Mouse (Mus musculus) frontal cortex, adult (tissue): Measurements from ENCODE around the gene Gpnmb.

Experiments
- ATAC-seq: cut with Nextera tagmentation; 2 replicates; pipeline ENCODE4 v1.9.2; 2017; ENCODE audit warnings: mild to moderate bottlenecking, moderate library complexity, mixed read lengths; ENCODE audit not compliant: low TSS enrichment

Gene Gpnmb

GRCm38 (mm10) chr6:49036275-49037267, at the start of gene Gpnmb:
TSS of gene Gpnmb (plus strand) at chr6:49036546.
- no peak for ATAC-seq

- ATAC-seq = no peak
Measured at GRCm38 (mm10) chr6:48989971-48990370, 46.4 kb upstream of the Gpnmb start.

- ATAC-seq = no peak
Measured at GRCm38 (mm10) chr6:48991991-48992390, 44.4 kb upstream of the Gpnmb start.

- ATAC-seq = no peak
Measured at GRCm38 (mm10) chr6:48998186-48998585, 38.2 kb upstream of the Gpnmb start.

- no peak for ATAC-seq
Measured at GRCm38 (mm10) chr6:48998796-48999195, 37.5 kb upstream of the Gpnmb start.

GRCm38 (mm10) chr6:49003381-49003780, 33.0 kb upstream of the Gpnmb start:
- peak; percentile 82 for ATAC-seq

GRCm38 (mm10) chr6:49007981-49008380, 28.4 kb upstream of the Gpnmb start:
- ATAC-seq = peak; percentile 95

- peak; percentile 64; the same call in 1 of the 2 replicates for ATAC-seq
Measured at GRCm38 (mm10) chr6:49008420-49009160, 27.8 kb upstream of the Gpnmb start.

GRCm38 (mm10) chr6:49009161-49009555, 27.2 kb upstream of the Gpnmb start:
- ATAC-seq = no peak

GRCm38 (mm10) chr6:49009665-49010064, 26.7 kb upstream of the Gpnmb start:
- ATAC-seq = no peak

- no peak for ATAC-seq
Measured at GRCm38 (mm10) chr6:49011191-49011590, 25.2 kb upstream of the Gpnmb start.

GRCm38 (mm10) chr6:49013023-49013422, 23.3 kb upstream of the Gpnmb start:
- ATAC-seq = no peak

- no peak for ATAC-seq
Measured at GRCm38 (mm10) chr6:49013458-49013857, 22.9 kb upstream of the Gpnmb start.

GRCm38 (mm10) chr6:49017150-49017549, 19.2 kb upstream of the Gpnmb start:
- ATAC-seq = no peak

- no peak for ATAC-seq
Measured at GRCm38 (mm10) chr6:49019341-49019740, 17.0 kb upstream of the Gpnmb start.

- peak; percentile 84 for ATAC-seq
Measured at GRCm38 (mm10) chr6:49021141-49022012, 15.0 kb upstream of the Gpnmb start.

GRCm38 (mm10) chr6:49022384-49022783, 14.0 kb upstream of the Gpnmb start:
- ATAC-seq = no peak

GRCm38 (mm10) chr6:49023315-49023714, 13.0 kb upstream of the Gpnmb start:
- ATAC-seq = no peak

- ATAC-seq = no peak
Measured at GRCm38 (mm10) chr6:49025290-49025689, 11.1 kb upstream of the Gpnmb start.

GRCm38 (mm10) chr6:49026496-49026895, 9.8 kb upstream of the Gpnmb start:
- ATAC-seq = no peak

- peak; percentile 47; the same call in 1 of the 2 replicates for ATAC-seq
Measured at GRCm38 (mm10) chr6:49028019-49028418, 8.3 kb upstream of the Gpnmb start.

GRCm38 (mm10) chr6:49028708-49029107, 7.6 kb upstream of the Gpnmb start:
- ATAC-seq = no peak
